Mouse (Mus musculus) liver, postnatal 0 days (tissue): ENCODE results near the gene Wnt7b. TPM values are rescaled to one million over a fixed set of nuclear protein-coding genes. Genes with fewer than 3 reads are reported as not detected.

Experiments
- ATAC-seq: fragments of 200-750 bp; cut with Nextera tagmentation; 2 replicates; pipeline ENCODE4 v1.8.0; 2017; ENCODE audit warnings: mild to moderate bottlenecking, moderate library complexity
- DNase-seq: peaks from one replicate; pipeline ENCODE4 v3.0.0-alpha.2; 2016
- H3K27ac ChIP-seq: fragments of 300-500 bp; sonication (generic); 2 replicates; pipeline ENCODE4 v1.5.1; 2014; ENCODE audit warnings: antibody characterized with exemption, moderate library complexity, mild to moderate bottlenecking, low read depth
- H3K27me3 ChIP-seq: fragments of 300-500 bp; sonication (generic); 2 replicates; pipeline ENCODE4 v1.6.1; 2014; ENCODE audit warnings: low read length, control low read depth, mixed read lengths; ENCODE audit not compliant: insufficient read depth
- H3K36me3 ChIP-seq: fragments of 300-500 bp; sonication (generic); replicated peaks from 2 replicates; pipeline ENCODE4 v1.6.1; 2014; ENCODE audit warnings: mild to moderate bottlenecking, control low read depth, low read length, moderate library complexity, mixed read lengths; ENCODE audit not compliant: insufficient read depth
- H3K4me1 ChIP-seq: fragments of 300-500 bp; sonication (generic); 2 replicates; pipeline ENCODE4 v1.6.1; 2014; ENCODE audit warnings: antibody characterized with exemption, mild to moderate bottlenecking, control low read depth; ENCODE audit not compliant: insufficient read depth
- H3K4me2 ChIP-seq: fragments of 300-500 bp; sonication (generic); 2 replicates; pipeline ENCODE4 v1.6.1; 2014; ENCODE audit warnings: low read depth, mild to moderate bottlenecking, low read length, moderate library complexity, mixed read lengths
- H3K4me3 ChIP-seq: fragments of 300-500 bp; sonication (generic); 2 replicates; pipeline ENCODE4 v1.5.1; 2014; ENCODE audit warnings: low read depth, low read length
- H3K9ac ChIP-seq: fragments of 300-500 bp; sonication (generic); replicated peaks from 2 replicates; pipeline ENCODE4 v1.6.1; 2014; ENCODE audit warnings: mild to moderate bottlenecking, moderate library complexity
- H3K9me3 ChIP-seq: fragments of 300-500 bp; sonication (generic); 2 replicates; pipeline ENCODE4 v1.6.1; 2016; ENCODE audit warnings: mild to moderate bottlenecking, control low read depth, low read length, mixed read lengths
- CTCF ChIP-seq: sonication (generic); IDR thresholded peaks from 2 replicates; pipeline ENCODE4 v1.5.1; 2016; ENCODE audit warnings: antibody characterized with exemption, low read depth
- EP300 ChIP-seq: IDR thresholded peaks from 2 replicates; pipeline ENCODE4 v1.6.1; 2016; ENCODE audit warnings: antibody characterized with exemption, low read depth, mild to moderate bottlenecking
- WGBS: fragments of 180-500 bp; shearing (Covaris S2); extraction: QIAGEN DNeasy Blood & Tissue Kit; methylation state at CpG from one replicate; pipeline ENCODE4 v1.1.7; 2014; ENCODE audit not compliant: insufficient replicate concordance; 5-methylcytosine and 5-hydroxymethylcytosine counted together
- polyA plus RNA-seq: library from polyadenylated mRNA; unstranded; fragments of >200 nt; fragmentation: Nextera tagmentation; extraction: Ambion mirVana; gene quantifications from 2 replicates; pipeline ENCODE4 v1.2.1, GENCODE M21; 2015

Wnt7b gene
- polyA plus RNA-seq, 1 experiment from 2014 or later = 0.09 TPM

- H3K9ac ChIP-seq = no peak overlapping the region
- no peak for ATAC-seq
- H3K27me3 ChIP-seq = no peaks in the 10 kb centered on the region
- DNase-seq = no peak
- no peak overlapping the region for H3K27ac ChIP-seq
- TF ChIP-seq EP300 (no peak), CTCF (no peak)
- H3K4me3 ChIP-seq = no peak overlapping the region
- H3K9me3 ChIP-seq = no peaks in the 10 kb centered on the region
- no peaks in the 10 kb centered on the region for H3K4me1 ChIP-seq
- H3K4me2 ChIP-seq = no peak overlapping the region
- H3K36me3 ChIP-seq = no peaks in the 10 kb centered on the region
- WGBS = 59% methylated on average over 5 of the region's 5 CpGs
These were observed 16.2 kb upstream of the Wnt7b start for GRCm38 (mm10) chr15:85598443-85598842.

- H3K4me2 ChIP-seq = no peak overlapping the region
- H3K27ac ChIP-seq = no peak overlapping the region
- no peaks in the 10 kb centered on the region for H3K36me3 ChIP-seq
- TF ChIP-seq EP300 (no peak), CTCF (peak; percentile 41)
- no peak overlapping the region for H3K4me3 ChIP-seq
- no peaks in the 10 kb centered on the region for H3K4me1 ChIP-seq
- H3K9me3 ChIP-seq = no peaks in the 10 kb centered on the region
- 57% methylated on average over 3 of the region's 3 CpGs for WGBS
- ATAC-seq (no peak), DNase-seq (no peak)
- no peak overlapping the region for H3K9ac ChIP-seq
- no peaks in the 10 kb centered on the region for H3K27me3 ChIP-seq
These were observed 15.1 kb upstream of the Wnt7b start for GRCm38 (mm10) chr15:85597403-85597802.

GRCm38 (mm10) chr15:85592674-85593073 lies 10.4 kb upstream of the Wnt7b start:
- TF ChIP-seq CTCF = no peak
- no peak for TF ChIP-seq EP300
- WGBS = 38% methylated on average over 4 of the region's 4 CpGs
- Histone ChIP-seq H3K4me1 (no peaks in the 10 kb centered on the region), H3K4me3 (no peak overlapping the region), H3K4me2 (no peak overlapping the region), H3K9ac (no peak overlapping the region), H3K27ac (no peak overlapping the region), H3K27me3 (no peaks in the 10 kb centered on the region), H3K36me3 (no peaks in the 10 kb centered on the region), H3K9me3 (no peaks in the 10 kb centered on the region)
- ATAC-seq (no peak), DNase-seq (no peak)

- no peak overlapping the region for H3K4me2 ChIP-seq
- no peak for ATAC-seq
- no peaks in the 10 kb centered on the region for H3K9me3 ChIP-seq
- no peaks in the 10 kb centered on the region for H3K4me1 ChIP-seq
- H3K9ac ChIP-seq = no peak overlapping the region
- TF ChIP-seq EP300 = no peak
- TF ChIP-seq CTCF = no peak
- WGBS = 91% methylated on average over 10 of the region's 10 CpGs
- no peak overlapping the region for H3K27ac ChIP-seq
- DNase-seq = no peak
- H3K36me3 ChIP-seq = no peaks in the 10 kb centered on the region
- H3K27me3 ChIP-seq = no peaks in the 10 kb centered on the region
- H3K4me3 ChIP-seq = no peak overlapping the region
These were observed 8.6 kb upstream of the Wnt7b start for GRCm38 (mm10) chr15:85590831-85591230.

GRCm38 (mm10) chr15:85583504-85583903 lies 1.2 kb upstream of the Wnt7b start:
- DNase-seq (peak; percentile 73), ATAC-seq (peak; percentile 59; the same call in 1 of the 2 replicates)
- Histone ChIP-seq H3K27me3 (peaks cover 60% of the 10 kb centered on the region), H3K36me3 (no peaks in the 10 kb centered on the region), H3K4me2 (no peak overlapping the region), H3K27ac (no peak overlapping the region), H3K9me3 (no peaks in the 10 kb centered on the region), H3K9ac (no peak overlapping the region), H3K4me1 (no peaks in the 10 kb centered on the region), H3K4me3 (no peak overlapping the region)
- WGBS = 7% methylated on average over 11 of the region's 11 CpGs
- TF ChIP-seq EP300 (no peak), CTCF (peak; percentile 79)

- Histone ChIP-seq H3K4me3 (no peak overlapping the region), H3K27me3 (peaks cover 65% of the 10 kb centered on the region), H3K27ac (no peak overlapping the region), H3K9me3 (no peaks in the 10 kb centered on the region), H3K36me3 (no peaks in the 10 kb centered on the region), H3K4me2 (no peak overlapping the region), H3K9ac (no peak overlapping the region), H3K4me1 (no peaks in the 10 kb centered on the region)
- ATAC-seq (peak; percentile 71), DNase-seq (peak; percentile 76)
- 0% methylated on average over 8 of the region's 8 CpGs for WGBS
- TF ChIP-seq CTCF (peak; percentile 89), EP300 (no peak)
These were observed 751 bp upstream of the Wnt7b start for GRCm38 (mm10) chr15:85583024-85583423.

GRCm38 (mm10) chr15:85581563-85582064 lies 659 bp downstream of the Wnt7b start:
- peaks cover 79% of the 10 kb centered on the region for H3K27me3 ChIP-seq
- no peak overlapping the region for H3K9ac ChIP-seq
- 27% methylated on average over 3 of the region's 67 CpGs for WGBS
- H3K4me3 ChIP-seq = peak overlapping the region; percentile 36
- no peaks in the 10 kb centered on the region for H3K36me3 ChIP-seq
- DNase-seq = no peak
- no peak for TF ChIP-seq CTCF
- TF ChIP-seq EP300 = no peak
- H3K4me2 ChIP-seq = peak overlapping the region; percentile 63
- H3K9me3 ChIP-seq = no peaks in the 10 kb centered on the region
- no peaks in the 10 kb centered on the region for H3K4me1 ChIP-seq
- no peak for ATAC-seq
- H3K27ac ChIP-seq = no peak overlapping the region
